Mouse (Mus musculus): Measurements from ENCODE around the gene Hsd17b13. TPM values are rescaled to one million over a fixed set of nuclear protein-coding genes. Genes with fewer than 3 reads are reported as not detected.

Gene Hsd17b13
- polyA plus RNA-seq, 1 experiment from 2014 or later, result 35.5 TPM

- Histone ChIP-seq H3K4me1 (replicated peaks) (no peaks in the 10 kb centered on the region), H3K9ac (no peak overlapping the region), H3K27ac (replicated peaks) (no peak overlapping the region), H3K4me3 (replicated peaks) (no peak overlapping the region), H3K27me3 (no peaks in the 10 kb centered on the region), H3K9me3 (replicated peaks) (no peaks in the 10 kb centered on the region), H3K4me2 (no peak overlapping the region), H3K36me3 (replicated peaks) (no peaks in the 10 kb centered on the region)
- 60% methylated on average over 5 of the region's 5 CpGs for WGBS (ENCODE audit: insufficient replicate concordance)
- no peak for ATAC-seq (ENCODE audit: insufficient read depth)
These were observed 54.8 kb downstream of the Hsd17b13 start for GRCm38 (mm10) chr5:103922436-103922835.

GRCm38 (mm10) chr5:103919497-103919896 is 57.7 kb downstream of the Hsd17b13 start:
- Histone ChIP-seq H3K27me3 (no peaks in the 10 kb centered on the region), H3K36me3 (replicated peaks) (no peaks in the 10 kb centered on the region), H3K4me2 (no peak overlapping the region), H3K9ac (no peak overlapping the region), H3K27ac (replicated peaks) (no peak overlapping the region), H3K4me1 (replicated peaks) (no peaks in the 10 kb centered on the region), H3K9me3 (replicated peaks) (no peaks in the 10 kb centered on the region), H3K4me3 (replicated peaks) (no peak overlapping the region)
- ATAC-seq (ENCODE audit: insufficient read depth), result no peak
- 42% methylated on average over 4 of the region's 4 CpGs for WGBS (ENCODE audit: insufficient replicate concordance)

GRCm38 (mm10) chr5:103918233-103918632 is 59.0 kb downstream of the Hsd17b13 start:
- Histone ChIP-seq H3K9me3 (replicated peaks) (no peaks in the 10 kb centered on the region), H3K4me1 (replicated peaks) (no peaks in the 10 kb centered on the region), H3K27ac (replicated peaks) (no peak overlapping the region), H3K36me3 (replicated peaks) (no peaks in the 10 kb centered on the region), H3K9ac (no peak overlapping the region), H3K4me3 (replicated peaks) (no peak overlapping the region), H3K4me2 (no peak overlapping the region), H3K27me3 (peaks cover under 1% of the 10 kb centered on the region; the same call in 1 of the 2 replicates)
- 62% methylated on average over 3 of the region's 3 CpGs for WGBS (ENCODE audit: insufficient replicate concordance)
- ATAC-seq (ENCODE audit: insufficient read depth), result no peak

GRCm38 (mm10) chr5:103917357-103917895 is 59.8 kb downstream of the Hsd17b13 start:
- no peak overlapping the region for H3K9ac ChIP-seq
- H3K27ac ChIP-seq (replicated peaks), result no peak overlapping the region
- H3K36me3 ChIP-seq (replicated peaks), result no peaks in the 10 kb centered on the region
- H3K27me3 ChIP-seq, result peaks cover 3% of the 10 kb centered on the region
- H3K9me3 ChIP-seq (replicated peaks), result no peaks in the 10 kb centered on the region
- no peak for ATAC-seq (ENCODE audit: insufficient read depth)
- WGBS (ENCODE audit: insufficient replicate concordance), result 63% methylated on average over 8 of the region's 8 CpGs
- H3K4me3 ChIP-seq (replicated peaks), result no peak overlapping the region
- no peaks in the 10 kb centered on the region for H3K4me1 ChIP-seq (replicated peaks)
- no peak overlapping the region for H3K4me2 ChIP-seq

GRCm38 (mm10) chr5:103916595-103917356 is 60.4 kb downstream of the Hsd17b13 start:
- Histone ChIP-seq H3K27me3 (peaks cover 3% of the 10 kb centered on the region), H3K9ac (no peak overlapping the region), H3K4me3 (replicated peaks) (no peak overlapping the region), H3K36me3 (replicated peaks) (no peaks in the 10 kb centered on the region), H3K27ac (replicated peaks) (no peak overlapping the region), H3K9me3 (replicated peaks) (no peaks in the 10 kb centered on the region), H3K4me1 (replicated peaks) (no peaks in the 10 kb centered on the region), H3K4me2 (no peak overlapping the region)
- no peak for ATAC-seq (ENCODE audit: insufficient read depth)
- 54% methylated on average over 12 of the region's 12 CpGs for WGBS (ENCODE audit: insufficient replicate concordance)

- ATAC-seq (ENCODE audit: insufficient read depth), result no peak
- Histone ChIP-seq H3K4me3 (replicated peaks) (no peak overlapping the region), H3K27me3 (peaks cover 17% of the 10 kb centered on the region), H3K4me2 (no peak overlapping the region), H3K36me3 (replicated peaks) (no peaks in the 10 kb centered on the region), H3K4me1 (replicated peaks) (peaks cover 11% of the 10 kb centered on the region), H3K9ac (no peak overlapping the region), H3K9me3 (replicated peaks) (no peaks in the 10 kb centered on the region), H3K27ac (replicated peaks) (no peak overlapping the region)
- WGBS (ENCODE audit: insufficient replicate concordance), result 42% methylated on average over 11 of the region's 11 CpGs
These were observed 62.6 kb downstream of the Hsd17b13 start for GRCm38 (mm10) chr5:103914335-103915226.

GRCm38 (mm10) chr5:103913150-103913549 is 64.1 kb downstream of the Hsd17b13 start:
- no peaks in the 10 kb centered on the region for H3K36me3 ChIP-seq (replicated peaks)

GRCm38 (mm10) chr5:103911555-103911954 is 65.7 kb downstream of the Hsd17b13 start:
- H3K27ac ChIP-seq (replicated peaks), result no peak overlapping the region
- WGBS (ENCODE audit: insufficient replicate concordance), result 58% methylated on average over 5 of the region's 5 CpGs
- peaks cover 11% of the 10 kb centered on the region for H3K4me1 ChIP-seq (replicated peaks)
- no peak overlapping the region for H3K9ac ChIP-seq
- H3K36me3 ChIP-seq (replicated peaks), result no peaks in the 10 kb centered on the region
- no peaks in the 10 kb centered on the region for H3K9me3 ChIP-seq (replicated peaks)
- no peak for ATAC-seq (ENCODE audit: insufficient read depth)
- H3K4me3 ChIP-seq (replicated peaks), result peak overlapping the region; percentile 72
- H3K27me3 ChIP-seq, result peaks cover 26% of the 10 kb centered on the region
- peak overlapping the region; percentile 96 for H3K4me2 ChIP-seq

More at GRCm38 (mm10) chr5:103913150-103913549, 64.1 kb downstream of the Hsd17b13 start:
- no peak for ATAC-seq (ENCODE audit: insufficient read depth)
- 15% methylated on average over 4 of the region's 4 CpGs for WGBS (ENCODE audit: insufficient replicate concordance)
- H3K9me3 ChIP-seq (replicated peaks), result no peaks in the 10 kb centered on the region
- no peak overlapping the region for H3K4me3 ChIP-seq (replicated peaks)
- no peak overlapping the region for H3K27ac ChIP-seq (replicated peaks)
- peaks cover 26% of the 10 kb centered on the region for H3K27me3 ChIP-seq
- H3K4me2 ChIP-seq, result no peak overlapping the region
- no peak overlapping the region for H3K9ac ChIP-seq
- peaks cover 11% of the 10 kb centered on the region for H3K4me1 ChIP-seq (replicated peaks)

- H3K9me3 ChIP-seq (replicated peaks), result no peaks in the 10 kb centered on the region
- peak; percentile 97 for ATAC-seq (ENCODE audit: insufficient read depth)
- WGBS (ENCODE audit: insufficient replicate concordance), result under 1% methylated on average over 86 of the region's 86 CpGs
- H3K4me1 ChIP-seq (replicated peaks), result peaks cover 11% of the 10 kb centered on the region
- H3K9ac ChIP-seq, result peak within 1 kb of the TSS; percentile 67
- H3K27ac ChIP-seq (replicated peaks), result no peak within 1 kb of the TSS
- H3K4me2 ChIP-seq, result peak within 1 kb of the TSS; percentile 96
- no peaks in the 10 kb centered on the region for H3K36me3 ChIP-seq (replicated peaks)
- H3K4me3 ChIP-seq (replicated peaks), result peak within 1 kb of the TSS; percentile 72
- peaks cover 26% of the 10 kb centered on the region for H3K27me3 ChIP-seq
These were observed 66.3 kb downstream of the Hsd17b13 start, which contains the start of gene Klhl8 for GRCm38 (mm10) chr5:103910748-103911409. Klhl8 (minus strand) TSS chr5:103911259.

GRCm38 (mm10) chr5:103910156-103910555 is 67.1 kb downstream of the Hsd17b13 start:
- no peak for ATAC-seq (ENCODE audit: insufficient read depth)
- Histone ChIP-seq H3K9ac (no peak overlapping the region), H3K27me3 (peaks cover 26% of the 10 kb centered on the region), H3K4me2 (peak overlapping the region; percentile 96), H3K27ac (replicated peaks) (no peak overlapping the region), H3K4me3 (replicated peaks) (peak overlapping the region; percentile 72), H3K36me3 (replicated peaks) (no peaks in the 10 kb centered on the region), H3K4me1 (replicated peaks) (peaks cover 11% of the 10 kb centered on the region), H3K9me3 (replicated peaks) (no peaks in the 10 kb centered on the region)
- 17% methylated on average over 8 of the region's 9 CpGs for WGBS (ENCODE audit: insufficient replicate concordance)
